Mouse (Mus musculus) R1 (cell line): ENCODE measurements around the gene Capza3.

Experiments used
- DNase-seq: peaks from one replicate; pipeline ENCODE4 v3.0.0-alpha.2; 2018; ENCODE audit warnings: low read depth, low spot score

Capza3 gene

GRCm38 (mm10) chr6:140040952-140041351, at the start of gene Capza3:
TSS of gene Capza3 (plus strand) at chr6:140041252.
- no peak for DNase-seq

GRCm38 (mm10) chr6:140005181-140005580, 35.9 kb upstream of the Capza3 start:
- DNase-seq: peak; percentile 52

- DNase-seq: no peak
Observed at GRCm38 (mm10) chr6:140024404-140024803, 16.6 kb upstream of the Capza3 start.

- DNase-seq: no peak
Observed at GRCm38 (mm10) chr6:140041357-140041756, 305 bp downstream of the Capza3 start, which contains the start of gene Plcz1. TSS of gene Plcz1 (minus strand) at chr6:140041457.

GRCm38 (mm10) chr6:140051476-140051875, 10.4 kb downstream of the Capza3 start:
- no peak for DNase-seq

GRCm38 (mm10) chr6:140054271-140054928, 13.3 kb downstream of the Capza3 start:
- no peak for DNase-seq

GRCm38 (mm10) chr6:140069177-140069576, 28.1 kb downstream of the Capza3 start:
- no peak for DNase-seq

- DNase-seq: no peak
Observed at GRCm38 (mm10) chr6:140080933-140081332, 39.9 kb downstream of the Capza3 start.

- peak; percentile 51 for DNase-seq
Observed at GRCm38 (mm10) chr6:140081739-140082138, 40.7 kb downstream of the Capza3 start.

- no peak for DNase-seq
Observed at GRCm38 (mm10) chr6:140089855-140090254, 48.8 kb downstream of the Capza3 start.
